Mouse (Mus musculus) liver, embryonic 11.5 days (tissue): ENCODE data around the gene Rragc. TPM values are rescaled to one million over a fixed set of nuclear protein-coding genes. Genes with fewer than 3 reads are reported as not detected.

Experiments
- ATAC-seq: fragments of 200-750 bp; cut with Nextera tagmentation; replicated peaks from 2 replicates; pipeline ENCODE4 v1.8.0; 2017; ENCODE audit warnings: moderate number of reproducible peaks, mild to moderate bottlenecking, moderate TSS enrichment, moderate library complexity; ENCODE audit not compliant: low FRiP score
- DNase-seq: peaks from one replicate; pipeline ENCODE4 v3.0.0-alpha.2; 2017; ENCODE audit warnings: low spot score
- H3K27ac ChIP-seq: fragments of 300-500 bp; sonication (generic); 2 replicates; pipeline ENCODE4 v1.5.1; 2014; ENCODE audit warnings: mild to moderate bottlenecking, low read depth, low read length, control low read depth
- H3K27me3 ChIP-seq: fragments of 300-500 bp; sonication (generic); replicated peaks from 2 replicates; pipeline ENCODE4 v1.6.1; 2014; ENCODE audit warnings: low read length, mixed read lengths; ENCODE audit not compliant: control insufficient read depth, insufficient read depth
- H3K36me3 ChIP-seq: fragments of 300-500 bp; sonication (generic); 2 replicates; pipeline ENCODE4 v1.6.1; 2014; ENCODE audit warnings: mild to moderate bottlenecking, low read length, moderate library complexity, mixed read lengths; ENCODE audit not compliant: control insufficient read depth, insufficient read depth
- H3K4me1 ChIP-seq: fragments of 300-500 bp; sonication (generic); replicated peaks from 2 replicates; pipeline ENCODE4 v1.6.1; 2014; ENCODE audit warnings: low read length, mixed read lengths; ENCODE audit not compliant: control insufficient read depth, insufficient read depth
- H3K4me2 ChIP-seq: fragments of 300-500 bp; sonication (generic); 2 replicates; pipeline ENCODE4 v1.6.1; 2014; ENCODE audit warnings: mild to moderate bottlenecking, control low read depth, moderate library complexity
- H3K4me3 ChIP-seq: fragments of 300-500 bp; sonication (generic); 2 replicates; pipeline ENCODE4 v1.5.1; 2014; ENCODE audit warnings: low read depth, low read length, control low read depth
- H3K9ac ChIP-seq: fragments of 300-500 bp; sonication (generic); 2 replicates; pipeline ENCODE4 v1.6.1; 2014; ENCODE audit warnings: low read depth, low read length, control low read depth
- H3K9me3 ChIP-seq: fragments of 300-500 bp; sonication (generic); 2 replicates; pipeline ENCODE4 v1.6.1; 2016; ENCODE audit warnings: low read length, inconsistent platforms, mixed read lengths; ENCODE audit not compliant: control insufficient read depth
- WGBS: fragments of 180-500 bp; shearing (Covaris S2); extraction: QIAGEN DNeasy Blood & Tissue Kit; methylation state at CpG from one replicate; pipeline ENCODE4 v1.1.7; 2014; 5-methylcytosine and 5-hydroxymethylcytosine counted together
- polyA plus RNA-seq: library from polyadenylated mRNA; unstranded; fragments of >200 nt; fragmentation: Nextera tagmentation; extraction: Ambion mirVana; gene quantifications from 2 replicates; pipeline ENCODE4 v1.2.1, GENCODE M21; 2014

Rragc gene
- polyA plus RNA-seq, 1 experiment from 2014 or later: 37.8 TPM

- Histone ChIP-seq H3K27me3 (no peaks in the 10 kb centered on the region), H3K9ac (no peak overlapping the region), H3K4me2 (no peak overlapping the region), H3K36me3 (peaks cover 5% of the 10 kb centered on the region), H3K27ac (no peak overlapping the region), H3K4me1 (peaks cover 4% of the 10 kb centered on the region; the same call in 1 of the 2 replicates), H3K9me3 (no peaks in the 10 kb centered on the region), H3K4me3 (no peak overlapping the region)
- 66% methylated on average over 2 of the region's 2 CpGs for WGBS
- no peak for DNase-seq
- no peak for ATAC-seq
These were observed 4.8 kb upstream of the Rragc start for GRCm38 (mm10) chr4:123912431-123912830.

GRCm38 (mm10) chr4:123917548-123918140 is 398 bp downstream of the Rragc start, which contains the start of gene 4930535I16Rik:
TSS of gene 4930535I16Rik (minus strand) at chr4:123918022.
- Histone ChIP-seq H3K27ac (peak within 1 kb of the TSS; percentile 80), H3K9ac (peak within 1 kb of the TSS; percentile 92), H3K9me3 (no peaks in the 10 kb centered on the region), H3K27me3 (no peaks in the 10 kb centered on the region), H3K36me3 (peaks cover 2% of the 10 kb centered on the region; the same call in 1 of the 2 replicates), H3K4me3 (peak within 1 kb of the TSS; percentile 98), H3K4me1 (peaks cover 13% of the 10 kb centered on the region), H3K4me2 (peak within 1 kb of the TSS; percentile 96)
- WGBS: 0% methylated on average over 51 of the region's 63 CpGs
- no peak for DNase-seq
- ATAC-seq: peak; percentile 59

GRCm38 (mm10) chr4:123918851-123919250 is 1.6 kb downstream of the Rragc start:
- DNase-seq (no peak), ATAC-seq (no peak)
- Histone ChIP-seq H3K36me3 (peaks cover 6% of the 10 kb centered on the region; the same call in 1 of the 2 replicates), H3K9ac (peak overlapping the region; percentile 92), H3K9me3 (no peaks in the 10 kb centered on the region), H3K4me1 (peaks cover 13% of the 10 kb centered on the region), H3K27ac (no peak overlapping the region; the same call in 1 of the 2 replicates), H3K4me2 (peak overlapping the region; percentile 87), H3K4me3 (peak overlapping the region; percentile 98), H3K27me3 (no peaks in the 10 kb centered on the region)
- WGBS: 80% methylated on average over 2 of the region's 2 CpGs

GRCm38 (mm10) chr4:123921055-123921565 is 3.9 kb downstream of the Rragc start:
- Histone ChIP-seq H3K27ac (no peak overlapping the region), H3K4me1 (peaks cover 11% of the 10 kb centered on the region), H3K4me2 (no peak overlapping the region), H3K27me3 (no peaks in the 10 kb centered on the region), H3K36me3 (peaks cover 12% of the 10 kb centered on the region; the same call in 1 of the 2 replicates), H3K9me3 (no peaks in the 10 kb centered on the region), H3K4me3 (no peak overlapping the region), H3K9ac (no peak overlapping the region)
- WGBS: 85% methylated on average over 4 of the region's 4 CpGs
- no peak for ATAC-seq
- DNase-seq: no peak

GRCm38 (mm10) chr4:123927961-123928360 is 10.7 kb downstream of the Rragc start:
- peak overlapping the region; percentile 32; the same call in 1 of the 2 replicates for H3K27ac ChIP-seq
- peak; percentile 66 for ATAC-seq
- H3K4me2 ChIP-seq: no peak overlapping the region
- H3K9ac ChIP-seq: no peak overlapping the region
- peaks cover 23% of the 10 kb centered on the region; the same call in 1 of the 2 replicates for H3K36me3 ChIP-seq
- no peak for DNase-seq
- H3K9me3 ChIP-seq: no peaks in the 10 kb centered on the region
- no peak overlapping the region for H3K4me3 ChIP-seq
- H3K4me1 ChIP-seq: no peaks in the 10 kb centered on the region; the same call in 1 of the 2 replicates
- H3K27me3 ChIP-seq: no peaks in the 10 kb centered on the region

GRCm38 (mm10) chr4:123929994-123930393 is 12.7 kb downstream of the Rragc start:
- Histone ChIP-seq H3K27me3 (no peaks in the 10 kb centered on the region), H3K9ac (no peak overlapping the region), H3K4me2 (no peak overlapping the region), H3K4me3 (no peak overlapping the region), H3K4me1 (no peaks in the 10 kb centered on the region; the same call in 1 of the 2 replicates), H3K36me3 (peaks cover 28% of the 10 kb centered on the region; the same call in 1 of the 2 replicates), H3K27ac (no peak overlapping the region), H3K9me3 (no peaks in the 10 kb centered on the region)
- WGBS: 93% methylated on average over 4 of the region's 4 CpGs
- DNase-seq (no peak), ATAC-seq (no peak)

GRCm38 (mm10) chr4:123934306-123934705 is 17.1 kb downstream of the Rragc start:
- no peak for ATAC-seq
- Histone ChIP-seq H3K36me3 (peaks cover 34% of the 10 kb centered on the region; the same call in 1 of the 2 replicates), H3K4me1 (no peaks in the 10 kb centered on the region), H3K4me3 (no peak overlapping the region), H3K9me3 (no peaks in the 10 kb centered on the region), H3K9ac (no peak overlapping the region), H3K4me2 (no peak overlapping the region), H3K27me3 (no peaks in the 10 kb centered on the region), H3K27ac (no peak overlapping the region)
- no peak for DNase-seq
- 90% methylated on average over 4 of the region's 4 CpGs for WGBS

- no peak for DNase-seq
- 90% methylated on average over 7 of the region's 7 CpGs for WGBS
- H3K36me3 ChIP-seq: peaks cover 23% of the 10 kb centered on the region; the same call in 1 of the 2 replicates
These were observed 18.8 kb downstream of the Rragc start for GRCm38 (mm10) chr4:123936059-123936458.

GRCm38 (mm10) chr4:123939838-123940237 is 22.6 kb downstream of the Rragc start:
- H3K4me3 ChIP-seq: no peak overlapping the region
- H3K36me3 ChIP-seq: peaks cover 12% of the 10 kb centered on the region; the same call in 1 of the 2 replicates
- peak; percentile 59 for DNase-seq
- H3K9me3 ChIP-seq: no peaks in the 10 kb centered on the region
- H3K4me2 ChIP-seq: no peak overlapping the region
- no peak overlapping the region for H3K27ac ChIP-seq
- H3K27me3 ChIP-seq: no peaks in the 10 kb centered on the region
- H3K4me1 ChIP-seq: no peaks in the 10 kb centered on the region
- WGBS: 9% methylated on average over 4 of the region's 4 CpGs
- H3K9ac ChIP-seq: no peak overlapping the region
- 0 out of 2 replicates have a peak, but pooled peaks have one; percentile 31 for ATAC-seq

More at GRCm38 (mm10) chr4:123936059-123936458, 18.8 kb downstream of the Rragc start:
- Histone ChIP-seq H3K9ac (no peak overlapping the region), H3K4me3 (no peak overlapping the region), H3K4me2 (no peak overlapping the region), H3K27me3 (no peaks in the 10 kb centered on the region), H3K27ac (no peak overlapping the region), H3K9me3 (no peaks in the 10 kb centered on the region), H3K4me1 (no peaks in the 10 kb centered on the region)
- ATAC-seq: no peak
